Mouse (Mus musculus): Measurements from ENCODE around the gene Arhgap27. TPM values are rescaled to one million over a fixed set of nuclear protein-coding genes. Genes with fewer than 3 reads are reported as not detected.
A peak's percentile ranks its signal among the peaks of the same experiment; 100 is the strongest.
"Not testable (repeated sequence)": the region's sequence is repeated elsewhere in the genome, so short reads cannot be mapped to it uniquely, and the experiment has no call there.

The Arhgap27 gene
- polyA plus RNA-seq, 1 experiment: 2.0 TPM

GRCm38 (mm10) chr11:103294066-103294465, 69.4 kb downstream of the Arhgap27 start:
- 0 out of 2 replicates have a peak overlapping the region, but pooled peaks have one; percentile 2 for H3K27ac ChIP-seq (ENCODE audit: insufficient read depth, low read length)

GRCm38 (mm10) chr11:103292890-103293287, 70.6 kb downstream of the Arhgap27 start:
- H3K4me3 ChIP-seq (ENCODE audit: insufficient read depth, low read length): no peak overlapping the region
- H3K27ac ChIP-seq (ENCODE audit: insufficient read depth, low read length): peak overlapping the region; percentile 80
- TF ChIP-seq POLR2A (IDR thresholded peaks at IDR 0.05; ENCODE audit: low read depth, low read length): no peak
- no peak for TF ChIP-seq CTCF (IDR thresholded peaks at IDR 0.05; ENCODE audit: borderline replicate concordance, insufficient read depth, low read length)
- peaks cover 4% of the 10 kb centered on the region; the same call in 1 of the 2 replicates for H3K4me1 ChIP-seq (ENCODE audit: control insufficient read depth, insufficient read depth, low read length)

More at GRCm38 (mm10) chr11:103294066-103294465, 69.4 kb downstream of the Arhgap27 start:
- H3K4me1 ChIP-seq (ENCODE audit: control insufficient read depth, insufficient read depth, low read length): peaks cover 4% of the 10 kb centered on the region; the same call in 1 of the 2 replicates
- TF ChIP-seq CTCF (IDR thresholded peaks at IDR 0.05; ENCODE audit: borderline replicate concordance, insufficient read depth, low read length) (no peak), POLR2A (IDR thresholded peaks at IDR 0.05; ENCODE audit: low read depth, low read length) (no peak)
- no peak overlapping the region for H3K4me3 ChIP-seq (ENCODE audit: insufficient read depth, low read length)

- Histone ChIP-seq H3K4me1 (ENCODE audit: control insufficient read depth, insufficient read depth, low read length) (peaks cover 4% of the 10 kb centered on the region; the same call in 1 of the 2 replicates), H3K27ac (ENCODE audit: insufficient read depth, low read length) (peak overlapping the region; percentile 80), H3K4me3 (ENCODE audit: insufficient read depth, low read length) (no peak overlapping the region)
- no peak for TF ChIP-seq CTCF (IDR thresholded peaks at IDR 0.05; ENCODE audit: borderline replicate concordance, insufficient read depth, low read length)
- no peak; the same call in 1 of the 2 replicates for TF ChIP-seq POLR2A (IDR thresholded peaks at IDR 0.05; ENCODE audit: low read depth, low read length)
Measured at GRCm38 (mm10) chr11:103292152-103292889, 71.2 kb downstream of the Arhgap27 start.

- H3K4me1 ChIP-seq (ENCODE audit: control insufficient read depth, insufficient read depth, low read length); H3K27ac ChIP-seq (ENCODE audit: insufficient read depth, low read length): not testable (repeated sequence)
Measured at GRCm38 (mm10) chr11:103290841-103291240, 72.7 kb downstream of the Arhgap27 start.

GRCm38 (mm10) chr11:103288291-103288963, 75.1 kb downstream of the Arhgap27 start:
- Histone ChIP-seq H3K27ac (ENCODE audit: insufficient read depth, low read length) (no peak overlapping the region), H3K4me1 (ENCODE audit: control insufficient read depth, insufficient read depth, low read length) (peaks cover 4% of the 10 kb centered on the region; the same call in 1 of the 2 replicates), H3K4me3 (ENCODE audit: insufficient read depth, low read length) (no peak overlapping the region)
- TF ChIP-seq POLR2A (IDR thresholded peaks at IDR 0.05; ENCODE audit: low read depth, low read length) (no peak), CTCF (IDR thresholded peaks at IDR 0.05; ENCODE audit: borderline replicate concordance, insufficient read depth, low read length) (no peak)

More at GRCm38 (mm10) chr11:103290841-103291240, 72.7 kb downstream of the Arhgap27 start:
- H3K4me3 ChIP-seq (ENCODE audit: insufficient read depth, low read length): not testable (repeated sequence)

- TF ChIP-seq CTCF (IDR thresholded peaks at IDR 0.05; ENCODE audit: borderline replicate concordance, insufficient read depth, low read length) (no peak), POLR2A (IDR thresholded peaks at IDR 0.05; ENCODE audit: low read depth, low read length) (no peak)
Measured at GRCm38 (mm10) chr11:103286910-103287309, 76.6 kb downstream of the Arhgap27 start.

GRCm38 (mm10) chr11:103285951-103286350, 77.5 kb downstream of the Arhgap27 start:
- TF ChIP-seq POLR2A (IDR thresholded peaks at IDR 0.05; ENCODE audit: low read depth, low read length): no peak
- TF ChIP-seq CTCF (IDR thresholded peaks at IDR 0.05; ENCODE audit: borderline replicate concordance, insufficient read depth, low read length): no peak
- Histone ChIP-seq H3K4me1 (ENCODE audit: control insufficient read depth, insufficient read depth, low read length) (no peaks in the 10 kb centered on the region), H3K4me3 (ENCODE audit: insufficient read depth, low read length) (no peak overlapping the region), H3K27ac (ENCODE audit: insufficient read depth, low read length) (no peak overlapping the region)

More at GRCm38 (mm10) chr11:103286910-103287309, 76.6 kb downstream of the Arhgap27 start:
- Histone ChIP-seq H3K4me3 (ENCODE audit: insufficient read depth, low read length) (no peak overlapping the region), H3K27ac (ENCODE audit: insufficient read depth, low read length) (no peak overlapping the region), H3K4me1 (ENCODE audit: control insufficient read depth, insufficient read depth, low read length) (peaks cover 4% of the 10 kb centered on the region; the same call in 1 of the 2 replicates)

- TF ChIP-seq CTCF (IDR thresholded peaks at IDR 0.05; ENCODE audit: borderline replicate concordance, insufficient read depth, low read length) (no peak), POLR2A (IDR thresholded peaks at IDR 0.05; ENCODE audit: low read depth, low read length) (no peak)
- Histone ChIP-seq H3K4me3 (ENCODE audit: insufficient read depth, low read length) (no peak overlapping the region), H3K27ac (ENCODE audit: insufficient read depth, low read length) (no peak overlapping the region), H3K4me1 (ENCODE audit: control insufficient read depth, insufficient read depth, low read length) (no peaks in the 10 kb centered on the region)
Measured at GRCm38 (mm10) chr11:103285276-103285675, 78.2 kb downstream of the Arhgap27 start.

GRCm38 (mm10) chr11:103281784-103282183, 81.7 kb downstream of the Arhgap27 start:
- no peak for TF ChIP-seq CTCF (IDR thresholded peaks at IDR 0.05; ENCODE audit: borderline replicate concordance, insufficient read depth, low read length)
- TF ChIP-seq POLR2A (IDR thresholded peaks at IDR 0.05; ENCODE audit: low read depth, low read length): no peak
- no peak overlapping the region for H3K27ac ChIP-seq (ENCODE audit: insufficient read depth, low read length)
- no peak overlapping the region for H3K4me3 ChIP-seq (ENCODE audit: insufficient read depth, low read length)
- H3K4me1 ChIP-seq (ENCODE audit: control insufficient read depth, insufficient read depth, low read length): no peaks in the 10 kb centered on the region

Other genes starting within 250 kb of the Arhgap27 start
- gene Hexim1, start 247.5 kb downstream of the Arhgap27 start, polyA plus RNA-seq (2011; ENCODE audit: insufficient read length, low read depth, missing spikeins): 16.8 and 19.0 TPM in 2 replicates
- 2.3 and 3.1 TPM in 2 replicates for gene Hexim2, start 231.3 kb downstream of the Arhgap27 start, polyA plus RNA-seq (2011; ENCODE audit: insufficient read length, low read depth, missing spikeins)
- 1.1 TPM in 1 of 2 replicates, not detected in the other for gene Fmnl1, start 192.6 kb downstream of the Arhgap27 start, polyA plus RNA-seq (2011; ENCODE audit: insufficient read length, low read depth, missing spikeins)
- gene 1700023F06Rik, start 155.1 kb downstream of the Arhgap27 start, polyA plus RNA-seq (2011; ENCODE audit: insufficient read length, low read depth, missing spikeins): 0.68 TPM in 1 of 2 replicates, not detected in the other
- gene Spata32, start 145.3 kb downstream of the Arhgap27 start, polyA plus RNA-seq (2011; ENCODE audit: insufficient read length, low read depth, missing spikeins): not detected in 2 replicates
- 8.4 and 8.5 TPM in 2 replicates for gene Map3k14, start 96.2 kb downstream of the Arhgap27 start, polyA plus RNA-seq (2011; ENCODE audit: insufficient read length, low read depth, missing spikeins)
- gene Plekhm1, start 49.0 kb upstream of the Arhgap27 start, polyA plus RNA-seq (2011; ENCODE audit: insufficient read length, low read depth, missing spikeins): 8.3 and 9.0 TPM in 2 replicates
- not detected in 2 replicates for gene Lrrc37a, start 140.9 kb upstream of the Arhgap27 start, polyA plus RNA-seq (2011; ENCODE audit: insufficient read length, low read depth, missing spikeins)

Data from embryonic fibroblast, embryonic 13.5 days (primary cell).